Mouse (Mus musculus): ENCODE results near the gene Ddx55. TPM values are rescaled to one million over a fixed set of nuclear protein-coding genes. Genes with fewer than 3 reads are reported as not detected.
"Not testable (repeated sequence)": the region's sequence is repeated elsewhere in the genome, so short reads cannot be mapped to it uniquely, and the experiment has no call there.

Gene Ddx55
- polyA plus RNA-seq, 1 experiment from 2014 or later, result 15.3 TPM

DNA sequence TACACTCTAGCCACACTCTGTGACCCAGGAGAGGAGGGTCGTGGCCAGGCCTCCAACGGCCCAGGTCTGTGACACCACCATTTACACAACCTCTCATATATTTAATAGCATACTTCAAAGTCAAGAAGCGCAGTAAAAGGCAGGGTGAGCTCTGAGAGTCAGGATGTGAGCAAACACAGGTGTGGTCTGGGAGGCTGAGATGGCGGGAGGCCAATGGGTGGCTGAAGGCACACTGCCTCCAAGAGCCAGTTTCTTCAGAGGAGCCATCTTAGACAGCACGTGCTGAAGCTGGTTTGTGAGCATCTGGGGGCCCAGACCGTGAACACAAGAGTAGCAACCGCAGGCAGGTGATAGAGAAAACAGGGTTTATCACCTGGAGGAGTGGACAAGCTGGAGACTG, 22.8 kb downstream of the Ddx55 start:
- peaks cover 51% of the 10 kb centered on the region for H3K36me3 ChIP-seq (ENCODE audit: control insufficient read depth, insufficient read depth, low read length)
- no peaks in the 10 kb centered on the region for H3K9me3 ChIP-seq (ENCODE audit: control insufficient read depth, low read depth, low read length)
- no peaks in the 10 kb centered on the region for H3K27me3 ChIP-seq (ENCODE audit: control insufficient read depth, insufficient read depth, low read length)
- H3K27ac ChIP-seq (ENCODE audit: low read length), result no peak overlapping the region
- no peak overlapping the region for H3K4me3 ChIP-seq (ENCODE audit: low read depth, low read length)
- 83% methylated on average over 7 of the region's 7 CpGs for WGBS
- H3K4me2 ChIP-seq (replicated peaks; ENCODE audit: low read depth, low read length), result no peak overlapping the region
- no peak for ATAC-seq (ENCODE audit: insufficient number of reproducible peaks, insufficient read depth, low FRiP score, low read depth)
- peaks cover 14% of the 10 kb centered on the region; the same call in 1 of the 2 replicates for H3K4me1 ChIP-seq (ENCODE audit: control insufficient read depth, insufficient read depth, low read length)
- no peak overlapping the region for H3K9ac ChIP-seq (replicated peaks; ENCODE audit: low read depth, low read length)

DNA sequence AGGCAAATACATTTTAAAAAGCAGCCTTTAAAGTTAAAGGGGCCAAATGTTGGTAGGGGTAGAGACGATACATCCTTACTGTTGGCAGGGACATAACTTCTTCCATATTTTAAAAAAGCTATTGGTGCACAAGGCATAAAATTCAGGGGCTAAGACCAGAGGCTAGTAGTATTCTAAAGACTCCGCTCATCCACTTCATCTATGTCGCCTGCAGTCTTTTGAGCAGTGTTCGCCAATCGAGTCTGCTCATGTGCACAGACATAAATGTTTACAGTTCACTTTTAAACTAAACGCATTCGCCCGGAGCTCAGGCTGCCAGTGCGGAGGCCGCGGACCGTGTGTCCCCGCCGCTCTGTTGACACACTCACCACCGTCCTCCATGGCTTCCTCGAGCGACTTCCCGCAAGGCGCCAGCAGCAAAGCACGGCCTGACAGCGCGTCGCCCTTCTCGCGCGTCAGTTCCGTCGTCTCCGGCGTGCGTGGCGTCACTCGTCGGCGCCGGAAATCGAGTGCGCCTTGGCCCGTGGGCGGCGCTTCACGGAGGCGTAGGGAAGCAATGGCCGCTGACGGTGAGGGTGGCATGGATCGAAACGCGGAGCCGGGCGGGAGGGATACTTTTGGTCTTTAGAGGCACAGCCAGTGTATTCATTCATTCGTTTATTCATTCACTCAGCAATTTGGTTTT, 26.1 kb downstream of the Ddx55 start, which contains the start of the genes Eif2b1 and Gtf2h3:
TSS of gene Eif2b1 (minus strand) at position 499 of the 685 bp plus-strand sequence.
TSS of gene Gtf2h3 (plus strand) at position 508 of the 685 bp plus-strand sequence.
- Histone ChIP-seq H3K9me3 (ENCODE audit: control insufficient read depth, low read depth, low read length) (no peaks in the 10 kb centered on the region), H3K27ac (ENCODE audit: low read length) (no peak within 1 kb of the TSS), H3K4me1 (ENCODE audit: control insufficient read depth, insufficient read depth, low read length) (peaks cover 14% of the 10 kb centered on the region; the same call in 1 of the 2 replicates), H3K4me2 (replicated peaks; ENCODE audit: low read depth, low read length) (peak within 1 kb of the TSS; percentile 74), H3K4me3 (ENCODE audit: low read depth, low read length) (peak within 1 kb of the TSS; percentile 77), H3K36me3 (ENCODE audit: control insufficient read depth, insufficient read depth, low read length) (peaks cover 25% of the 10 kb centered on the region), H3K27me3 (ENCODE audit: control insufficient read depth, insufficient read depth, low read length) (no peaks in the 10 kb centered on the region), H3K9ac (replicated peaks; ENCODE audit: low read depth, low read length) (peak within 1 kb of the TSS; percentile 66)
- ATAC-seq (ENCODE audit: insufficient number of reproducible peaks, insufficient read depth, low FRiP score, low read depth), result peak; percentile 93
- 1% methylated on average over 51 of the region's 51 CpGs for WGBS

DNA sequence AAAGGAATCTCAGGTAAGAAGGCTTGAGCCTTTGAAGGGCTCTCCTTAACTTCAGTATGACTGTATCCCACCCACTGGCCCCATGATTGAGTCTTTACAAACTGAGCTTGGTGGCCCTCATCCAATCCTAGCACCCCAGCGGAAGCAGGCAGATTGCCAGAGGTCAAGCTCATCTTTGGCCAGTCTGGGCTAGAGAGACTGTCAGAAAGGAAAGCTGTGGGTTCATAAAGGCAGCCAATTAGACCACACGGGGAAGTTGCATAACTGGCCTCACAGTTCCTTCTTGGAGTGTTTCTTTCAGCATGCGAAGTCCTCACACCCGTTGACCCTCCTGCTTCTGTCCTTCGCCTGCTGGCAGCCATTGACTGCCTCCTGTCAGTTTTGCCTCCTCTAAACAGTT, 29.9 kb downstream of the Ddx55 start:
- Histone ChIP-seq H3K4me1 (ENCODE audit: control insufficient read depth, insufficient read depth, low read length) (peaks cover 14% of the 10 kb centered on the region; the same call in 1 of the 2 replicates), H3K9ac (replicated peaks; ENCODE audit: low read depth, low read length) (no peak overlapping the region), H3K27ac (ENCODE audit: low read length) (no peak overlapping the region), H3K9me3 (ENCODE audit: control insufficient read depth, low read depth, low read length) (no peaks in the 10 kb centered on the region), H3K36me3 (ENCODE audit: control insufficient read depth, insufficient read depth, low read length) (peaks cover 24% of the 10 kb centered on the region), H3K4me3 (ENCODE audit: low read depth, low read length) (no peak overlapping the region), H3K4me2 (replicated peaks; ENCODE audit: low read depth, low read length) (no peak overlapping the region), H3K27me3 (ENCODE audit: control insufficient read depth, insufficient read depth, low read length) (no peaks in the 10 kb centered on the region)
- 87% methylated on average over 5 of the region's 5 CpGs for WGBS
- no peak for ATAC-seq (ENCODE audit: insufficient number of reproducible peaks, insufficient read depth, low FRiP score, low read depth)

DNA sequence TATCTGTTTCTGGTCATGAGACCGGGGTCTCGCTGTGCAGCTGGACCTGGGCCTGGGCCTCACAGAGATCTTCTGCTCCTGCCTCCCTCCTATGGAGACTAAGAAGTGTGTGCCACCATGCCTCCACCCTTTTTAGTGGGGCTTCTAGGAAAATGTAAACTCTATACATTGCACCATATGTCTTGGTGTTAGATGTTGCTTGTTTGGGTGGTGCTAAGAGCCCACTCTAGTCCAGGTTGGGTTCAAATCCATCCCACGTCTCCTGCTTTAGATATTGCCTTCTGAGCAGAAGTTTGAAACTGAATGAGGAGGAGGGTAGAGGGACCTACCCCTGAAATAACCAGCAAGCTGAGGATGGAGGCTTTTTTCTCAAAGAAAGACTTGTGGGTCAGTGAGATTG, 40.1 kb downstream of the Ddx55 start:
- H3K27me3 ChIP-seq (ENCODE audit: control insufficient read depth, insufficient read depth, low read length), result no peaks in the 10 kb centered on the region
- no peak overlapping the region for H3K4me2 ChIP-seq (replicated peaks; ENCODE audit: low read depth, low read length)
- no peaks in the 10 kb centered on the region for H3K4me1 ChIP-seq (ENCODE audit: control insufficient read depth, insufficient read depth, low read length)
- H3K4me3 ChIP-seq (ENCODE audit: low read depth, low read length), result no peak overlapping the region
- no peak for ATAC-seq (ENCODE audit: insufficient number of reproducible peaks, insufficient read depth, low FRiP score, low read depth)
- WGBS, result 91% methylated on average over 3 of the region's 3 CpGs
- no peaks in the 10 kb centered on the region for H3K9me3 ChIP-seq (ENCODE audit: control insufficient read depth, low read depth, low read length)
- H3K36me3 ChIP-seq (ENCODE audit: control insufficient read depth, insufficient read depth, low read length), result peaks cover 59% of the 10 kb centered on the region
- no peak overlapping the region for H3K9ac ChIP-seq (replicated peaks; ENCODE audit: low read depth, low read length)
- no peak overlapping the region for H3K27ac ChIP-seq (ENCODE audit: low read length)

DNA sequence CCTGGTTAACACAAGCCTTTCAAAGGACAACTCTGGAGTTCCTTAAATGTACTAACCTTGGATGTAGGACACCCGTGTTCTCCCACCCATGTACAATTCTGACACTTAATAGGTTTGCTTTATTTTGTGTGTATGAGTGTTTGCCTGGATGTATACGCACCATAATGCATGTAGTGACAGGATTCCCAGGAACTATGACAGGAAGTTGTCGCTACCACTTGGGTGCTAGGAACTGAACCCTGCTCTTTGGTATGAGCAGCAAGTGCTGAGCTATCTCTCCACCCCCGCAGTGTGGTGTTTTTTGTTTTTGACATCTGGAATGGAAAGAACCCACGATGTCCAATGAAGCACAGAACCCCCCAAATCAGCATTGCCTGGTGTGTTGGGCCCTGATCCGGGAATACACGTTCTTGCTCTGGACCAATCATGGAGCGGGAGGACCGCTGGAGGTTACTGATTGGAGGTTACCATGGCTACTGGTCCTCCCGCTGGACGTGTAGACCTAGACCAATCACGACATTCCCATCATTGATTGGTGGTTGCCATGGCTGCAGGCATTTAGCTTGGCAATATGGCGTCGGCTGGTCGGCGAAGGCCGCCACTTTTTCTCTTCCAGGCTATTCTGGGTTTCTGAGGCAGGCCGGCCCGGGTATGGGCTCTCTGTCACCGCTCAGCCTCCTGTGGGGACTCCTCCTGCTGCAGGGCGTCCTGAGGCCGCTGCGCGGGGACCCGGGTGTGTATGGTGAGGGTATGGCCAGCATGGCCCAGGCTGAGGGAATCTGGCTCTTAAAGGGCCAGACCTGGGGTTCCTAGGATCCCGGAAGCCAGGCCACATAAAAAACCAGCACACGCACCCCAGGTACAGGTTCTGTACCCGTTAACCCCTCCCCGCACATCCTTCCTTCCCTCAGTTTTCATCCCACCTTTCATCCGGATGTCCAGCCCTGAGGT, 45.8 kb downstream of the Ddx55 start:
- H3K4me1 ChIP-seq (ENCODE audit: control insufficient read depth, insufficient read depth, low read length), result peaks cover 6% of the 10 kb centered on the region; the same call in 1 of the 2 replicates
- H3K9ac ChIP-seq (replicated peaks; ENCODE audit: low read depth, low read length), result peak overlapping the region; percentile 50
- peak overlapping the region; percentile 94 for H3K4me2 ChIP-seq (replicated peaks; ENCODE audit: low read depth, low read length)
- H3K27ac ChIP-seq (ENCODE audit: low read length), result no peak overlapping the region
- peak overlapping the region; percentile 89 for H3K4me3 ChIP-seq (ENCODE audit: low read depth, low read length)
- H3K36me3 ChIP-seq (ENCODE audit: control insufficient read depth, insufficient read depth, low read length), result peaks cover 34% of the 10 kb centered on the region
- H3K27me3 ChIP-seq (ENCODE audit: control insufficient read depth, insufficient read depth, low read length), result no peaks in the 10 kb centered on the region
- peak; percentile 100 for ATAC-seq (ENCODE audit: insufficient number of reproducible peaks, insufficient read depth, low FRiP score, low read depth)
- 6% methylated on average over 30 of the region's 30 CpGs for WGBS
- H3K9me3 ChIP-seq (ENCODE audit: control insufficient read depth, low read depth, low read length), result no peaks in the 10 kb centered on the region

DNA sequence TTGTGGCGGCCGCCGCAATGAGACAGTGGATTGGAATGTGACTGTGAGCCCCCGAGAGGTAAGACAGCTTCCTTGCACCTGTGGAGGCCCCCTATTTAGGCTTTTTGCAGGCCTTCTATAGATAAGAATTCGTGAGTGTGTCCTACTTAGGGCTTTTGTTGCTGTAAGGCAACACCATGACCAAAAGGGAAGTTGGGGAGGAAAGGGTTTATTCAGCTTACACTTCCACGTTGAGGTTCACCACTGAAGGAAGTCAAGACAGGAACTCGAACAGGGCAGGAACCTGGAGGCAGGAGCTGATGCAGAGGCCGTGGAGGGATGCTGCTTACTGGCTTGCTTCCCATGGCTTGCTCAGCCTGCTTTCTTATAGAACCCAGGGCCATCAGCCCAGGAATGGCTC, 47.1 kb downstream of the Ddx55 start:
- ATAC-seq (ENCODE audit: insufficient number of reproducible peaks, insufficient read depth, low FRiP score, low read depth); H3K4me2 ChIP-seq (replicated peaks; ENCODE audit: low read depth, low read length); H3K4me3 ChIP-seq (ENCODE audit: low read depth, low read length); H3K9ac ChIP-seq (replicated peaks; ENCODE audit: low read depth, low read length); H3K27me3 ChIP-seq (ENCODE audit: control insufficient read depth, insufficient read depth, low read length); H3K27ac ChIP-seq (ENCODE audit: low read length); H3K9me3 ChIP-seq (ENCODE audit: control insufficient read depth, low read depth, low read length); H3K4me1 ChIP-seq (ENCODE audit: control insufficient read depth, insufficient read depth, low read length): not testable (repeated sequence)
- peaks cover 24% of the 10 kb centered on the region for H3K36me3 ChIP-seq (ENCODE audit: control insufficient read depth, insufficient read depth, low read length)
- WGBS, result 50% methylated on average over 8 of the region's 8 CpGs

DNA sequence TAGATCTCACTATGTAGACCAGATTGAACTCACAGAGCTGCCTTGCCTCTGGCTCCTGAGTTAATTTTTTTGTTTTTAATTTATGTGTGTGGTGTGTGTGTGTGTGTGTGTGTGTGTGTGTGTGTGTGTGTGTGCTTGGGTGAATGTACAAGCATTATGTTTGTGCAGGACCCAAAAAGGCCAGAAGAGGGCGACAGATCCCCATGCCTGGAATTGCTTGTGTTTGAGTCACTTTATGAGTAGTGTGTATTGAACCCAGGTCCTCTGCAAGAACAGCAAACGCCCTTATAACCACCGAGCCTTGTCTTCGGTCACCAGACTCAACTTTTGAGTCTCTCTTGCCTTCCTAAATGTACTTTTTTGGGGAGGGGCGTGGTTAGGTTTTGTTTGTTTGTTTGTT, 49.7 kb downstream of the Ddx55 start:
- ATAC-seq (ENCODE audit: insufficient number of reproducible peaks, insufficient read depth, low FRiP score, low read depth), result no peak
- H3K4me1 ChIP-seq (ENCODE audit: control insufficient read depth, insufficient read depth, low read length), result peaks cover 6% of the 10 kb centered on the region; the same call in 1 of the 2 replicates
- H3K9ac ChIP-seq (replicated peaks; ENCODE audit: low read depth, low read length), result no peak overlapping the region
- H3K27me3 ChIP-seq (ENCODE audit: control insufficient read depth, insufficient read depth, low read length), result no peaks in the 10 kb centered on the region
- H3K9me3 ChIP-seq (ENCODE audit: control insufficient read depth, low read depth, low read length), result no peaks in the 10 kb centered on the region
- no peak overlapping the region for H3K4me3 ChIP-seq (ENCODE audit: low read depth, low read length)
- H3K4me2 ChIP-seq (replicated peaks; ENCODE audit: low read depth, low read length), result no peak overlapping the region
- H3K36me3 ChIP-seq (ENCODE audit: control insufficient read depth, insufficient read depth, low read length), result peaks cover 6% of the 10 kb centered on the region
- WGBS, result 73% methylated on average over 5 of the region's 5 CpGs
- H3K27ac ChIP-seq (ENCODE audit: low read length), result no peak overlapping the region

DNA sequence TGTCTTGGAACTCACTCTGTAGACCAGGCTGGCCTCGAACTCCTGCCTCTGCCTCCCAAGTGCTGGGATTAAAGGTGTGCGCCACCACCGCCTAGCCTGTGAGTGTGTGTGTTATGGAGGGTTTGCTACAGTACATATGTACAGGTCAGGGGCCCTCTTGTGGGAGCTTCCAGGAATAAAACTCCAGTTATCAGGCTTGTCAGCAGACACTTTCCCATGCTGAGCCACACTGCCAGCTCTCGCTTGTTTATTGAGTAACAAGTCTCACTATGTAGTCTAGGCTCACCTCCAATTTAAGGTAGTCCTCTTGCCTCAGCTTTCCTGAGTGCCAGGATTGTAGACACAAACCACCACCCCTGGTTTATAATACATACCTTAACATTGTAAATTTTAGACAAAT, 51.6 kb downstream of the Ddx55 start:
- no peak for ATAC-seq (ENCODE audit: insufficient number of reproducible peaks, insufficient read depth, low FRiP score, low read depth)
- H3K27me3 ChIP-seq (ENCODE audit: control insufficient read depth, insufficient read depth, low read length), result no peaks in the 10 kb centered on the region
- H3K9ac ChIP-seq (replicated peaks; ENCODE audit: low read depth, low read length), result no peak overlapping the region
- no peak overlapping the region for H3K4me3 ChIP-seq (ENCODE audit: low read depth, low read length)
- peaks cover 6% of the 10 kb centered on the region for H3K36me3 ChIP-seq (ENCODE audit: control insufficient read depth, insufficient read depth, low read length)
- no peaks in the 10 kb centered on the region for H3K9me3 ChIP-seq (ENCODE audit: control insufficient read depth, low read depth, low read length)
- 82% methylated on average over 4 of the region's 4 CpGs for WGBS
- H3K4me2 ChIP-seq (replicated peaks; ENCODE audit: low read depth, low read length), result no peak overlapping the region
- H3K27ac ChIP-seq (ENCODE audit: low read length), result no peak overlapping the region
- peaks cover under 1% of the 10 kb centered on the region; the same call in 1 of the 2 replicates for H3K4me1 ChIP-seq (ENCODE audit: control insufficient read depth, insufficient read depth, low read length)
